In genomic region chr8:120230081-120230480, GRCm38 (mm10) we compare ENCODE assay signal across 9 mouse cellular contexts. TPM values are rescaled to one million over a fixed set of nuclear protein-coding genes. Genes with fewer than 3 reads are reported as not detected.
DNase-seq lines count a peak whose midpoint lies in the region; ATAC-seq and TF ChIP-seq lines count a peak whose summit lies in the region.
"Had no signal": no experiment of that assay in that cellular context is flagged by ENCODE, and none has a peak within 500 bp of the region (broad histone marks: within the 10 kb centered on the region; RNA-seq: fewer than 3 reads in every experiment).

No protein-coding gene starts in this region.

- no peak for DNase-seq in kidney, adult 11 months
- peak; percentile 54 for DNase-seq in embryonic facial prominence, embryonic 10.5 days (ENCODE audit: low spot score)
- no peak for DNase-seq in midbrain, postnatal 0 days (ENCODE audit: low spot score)
- no peak for DNase-seq in urinary bladder, postnatal 10 days (ENCODE audit: low spot score)
- no peak for DNase-seq in urinary bladder, postnatal 14 days (ENCODE audit: low spot score)
- no peak for DNase-seq in kidney, postnatal 14 days

- peak overlapping the region; percentile 74; the same call in 1 of the 2 replicates for H3K9ac ChIP-seq in kidney, embryonic 16.5 days (replicated peaks; ENCODE audit: low read length)
- H3K9ac ChIP-seq in hindbrain, embryonic 16.5 days (ENCODE audit: low read depth, low read length): peak overlapping the region; percentile 76
- peak overlapping the region; percentile 75; the same call in 1 of the 2 replicates for H3K9ac ChIP-seq in midbrain, postnatal 0 days (replicated peaks; ENCODE audit: low read length, poor library complexity, severe bottlenecking)

- ATAC-seq in kidney, embryonic 16.5 days (ENCODE audit: low FRiP score, low TSS enrichment): no peak
- ATAC-seq in hindbrain, embryonic 16.5 days: 0 out of 2 replicates have a peak, but pooled peaks have one; percentile 19
- ATAC-seq in midbrain, postnatal 0 days (ENCODE audit: low FRiP score): no peak
- ATAC-seq: Patski had no signal

- no peaks in the 10 kb centered on the region for H3K9me3 ChIP-seq in kidney, embryonic 16.5 days (ENCODE audit: low read length)
- no peaks in the 10 kb centered on the region for H3K9me3 ChIP-seq in embryonic facial prominence, embryonic 10.5 days
- no peaks in the 10 kb centered on the region for H3K9me3 ChIP-seq in hindbrain, embryonic 16.5 days (ENCODE audit: control insufficient read depth, low read length)
- H3K9me3 ChIP-seq in midbrain, postnatal 0 days (ENCODE audit: low read length): no peaks in the 10 kb centered on the region

- H3K4me1 ChIP-seq in kidney, embryonic 16.5 days (ENCODE audit: insufficient read depth, low read length): peaks cover 70% of the 10 kb centered on the region
- peaks cover 94% of the 10 kb centered on the region for H3K4me1 ChIP-seq in embryonic facial prominence, embryonic 10.5 days
- peaks cover 63% of the 10 kb centered on the region for H3K4me1 ChIP-seq in hindbrain, embryonic 16.5 days (ENCODE audit: control insufficient read depth, insufficient read depth, low read depth, low read length)
- H3K4me1 ChIP-seq in midbrain, postnatal 0 days (ENCODE audit: insufficient read depth, low read length): peaks cover 32% of the 10 kb centered on the region

- no peak for TF ChIP-seq CTCF in midbrain, postnatal 0 days (IDR thresholded peaks at IDR 0.05)

- H3K27me3 ChIP-seq in kidney, embryonic 16.5 days (ENCODE audit: insufficient read depth, low read length): peaks cover 16% of the 10 kb centered on the region
- peaks cover 77% of the 10 kb centered on the region for H3K27me3 ChIP-seq in embryonic facial prominence, embryonic 10.5 days (replicated peaks; ENCODE audit: low read depth, poor library complexity, severe bottlenecking)
- H3K27me3 ChIP-seq in hindbrain, embryonic 16.5 days (replicated peaks; ENCODE audit: control insufficient read depth, insufficient read depth, low read length): no peaks in the 10 kb centered on the region; the same call in 1 of the 2 replicates
- peaks cover 9% of the 10 kb centered on the region for H3K27me3 ChIP-seq in midbrain, postnatal 0 days (ENCODE audit: insufficient read depth, low read length)
- H3K27me3 ChIP-seq: Patski had no signal

- H3K4me3 ChIP-seq in kidney, embryonic 16.5 days (ENCODE audit: low read length): peak overlapping the region; percentile 61
- H3K4me3 ChIP-seq in embryonic facial prominence, embryonic 10.5 days: peak overlapping the region; percentile 80
- peak overlapping the region; percentile 72 for H3K4me3 ChIP-seq in hindbrain, embryonic 16.5 days (ENCODE audit: low read length)
- H3K4me3 ChIP-seq in midbrain, postnatal 0 days (ENCODE audit: low read depth, low read length): peak overlapping the region; percentile 61

- no peak overlapping the region for H3K27ac ChIP-seq in kidney, embryonic 16.5 days (ENCODE audit: low read length)
- peak overlapping the region; percentile 86 for H3K27ac ChIP-seq in embryonic facial prominence, embryonic 10.5 days (replicated peaks)
- no peak overlapping the region for H3K27ac ChIP-seq in hindbrain, embryonic 16.5 days (ENCODE audit: low read depth, low read length)
- no peak overlapping the region for H3K27ac ChIP-seq in midbrain, postnatal 0 days (ENCODE audit: low read depth, low read length)

- 10% methylated on average over 22 of the region's 22 CpGs for WGBS in kidney, embryonic 16.5 days
- 6% methylated on average over 22 of the region's 22 CpGs for WGBS in embryonic facial prominence, embryonic 10.5 days
- 14% methylated on average over 22 of the region's 22 CpGs for WGBS in hindbrain, embryonic 16.5 days
- WGBS in midbrain, postnatal 0 days: 16% methylated on average over 20 of the region's 22 CpGs

- peak overlapping the region; percentile 93 for H3K4me2 ChIP-seq in kidney, embryonic 16.5 days (replicated peaks; ENCODE audit: low read depth, low read length)
- peak overlapping the region; percentile 91 for H3K4me2 ChIP-seq in hindbrain, embryonic 16.5 days (ENCODE audit: low read length)
- H3K4me2 ChIP-seq in midbrain, postnatal 0 days (ENCODE audit: low read depth, low read length, poor library complexity, severe bottlenecking): peak overlapping the region; percentile 89

- H3K36me3 ChIP-seq in kidney, embryonic 16.5 days (ENCODE audit: insufficient read depth, low read length): no peaks in the 10 kb centered on the region
- peaks cover 17% of the 10 kb centered on the region for H3K36me3 ChIP-seq in embryonic facial prominence, embryonic 10.5 days (replicated peaks)
- no peaks in the 10 kb centered on the region for H3K36me3 ChIP-seq in hindbrain, embryonic 16.5 days (ENCODE audit: control insufficient read depth, insufficient read depth, low read length)
- no peaks in the 10 kb centered on the region for H3K36me3 ChIP-seq in midbrain, postnatal 0 days (ENCODE audit: insufficient read depth, low read length)

RNA-seq across cellular contexts. Expression of gene Gse1, which starts 1.8 kb away (rescaled TPM):
- 6.7 and 7.9 TPM in 2 replicates for polyA plus RNA-seq in kidney, embryonic 16.5 days (2015; fragmentation: Nextera tagmentation; extraction: Ambion mirVana)
- 9.9 and 10.2 TPM in 2 replicates for polyA plus RNA-seq in embryonic facial prominence, embryonic 10.5 days (2016; fragmentation: Nextera tagmentation; extraction: Ambion mirVana)
- polyA plus RNA-seq in hindbrain, embryonic 16.5 days (2015; fragmentation: Nextera tagmentation; extraction: Ambion mirVana): 10.7 and 14.8 TPM in 2 replicates
- total RNA-seq in midbrain, postnatal 0 days (2014; rRNA removed): 47.3 and 51.3 TPM in 2 replicates
- polyA plus RNA-seq in midbrain, postnatal 0 days (2015; fragmentation: Nextera tagmentation; extraction: Ambion mirVana): 9.9 and 12.4 TPM in 2 replicates

RNA-seq across cellular contexts. Expression of gene Fam92b, which starts 52.8 kb away (rescaled TPM):
- polyA plus RNA-seq in kidney, embryonic 16.5 days (2015; fragmentation: Nextera tagmentation; extraction: Ambion mirVana): 0.14 and 0.22 TPM in 2 replicates
- polyA plus RNA-seq in embryonic facial prominence, embryonic 10.5 days (2016; fragmentation: Nextera tagmentation; extraction: Ambion mirVana): 0.83 and 0.86 TPM in 2 replicates
- 1.8 and 2.6 TPM in 2 replicates for polyA plus RNA-seq in hindbrain, embryonic 16.5 days (2015; fragmentation: Nextera tagmentation; extraction: Ambion mirVana)
- 1.0 and 2.0 TPM in 2 replicates for total RNA-seq in midbrain, postnatal 0 days (2014; rRNA removed)
- polyA plus RNA-seq in midbrain, postnatal 0 days (2015; fragmentation: Nextera tagmentation; extraction: Ambion mirVana): 1.7 and 2.4 TPM in 2 replicates
